Mouse (Mus musculus): ENCODE data around the gene Fut4.
"Not testable (repeated sequence)": the region's sequence is repeated elsewhere in the genome, so short reads cannot be mapped to it uniquely, and the experiment has no call there.

The Fut4 gene

GRCm38 (mm10) chr9:14726005-14726404 lies 26.2 kb downstream of the Fut4 start:
- DNase-seq (ENCODE audit: low spot score): no peak

- no peak for DNase-seq (ENCODE audit: low spot score)
These were observed 27.3 kb downstream of the Fut4 start for GRCm38 (mm10) chr9:14724755-14725420.

GRCm38 (mm10) chr9:14721610-14722009 lies 30.6 kb downstream of the Fut4 start:
- DNase-seq (ENCODE audit: low spot score): no peak

- DNase-seq (ENCODE audit: low spot score): no peak
These were observed 31.8 kb downstream of the Fut4 start for GRCm38 (mm10) chr9:14720384-14720783.

- DNase-seq (ENCODE audit: low spot score): no peak
These were observed 33.9 kb downstream of the Fut4 start for GRCm38 (mm10) chr9:14718332-14718691.

- no peak for DNase-seq (ENCODE audit: low spot score)
These were observed 34.4 kb downstream of the Fut4 start for GRCm38 (mm10) chr9:14717689-14718331.

GRCm38 (mm10) chr9:14715258-14715657 lies 36.9 kb downstream of the Fut4 start:
- no peak for DNase-seq (ENCODE audit: low spot score)

- no peak for DNase-seq (ENCODE audit: low spot score)
These were observed 41.3 kb downstream of the Fut4 start for GRCm38 (mm10) chr9:14710910-14711309.

GRCm38 (mm10) chr9:14705321-14706162 lies 46.7 kb downstream of the Fut4 start:
- no peak for DNase-seq (ENCODE audit: low spot score)

- not testable (repeated sequence) for DNase-seq (ENCODE audit: low spot score)
These were observed 51.4 kb downstream of the Fut4 start for GRCm38 (mm10) chr9:14700795-14701194.

- DNase-seq (ENCODE audit: low spot score): no peak
These were observed 52.9 kb downstream of the Fut4 start for GRCm38 (mm10) chr9:14699288-14699640.

GRCm38 (mm10) chr9:14698582-14699287 lies 53.5 kb downstream of the Fut4 start:
- DNase-seq (ENCODE audit: low spot score): peak; percentile 40

Measured in spleen, adult 12 weeks (tissue).